Mouse (Mus musculus) liver, postnatal 0 days (tissue): ENCODE measurements around the gene Fbxo47.

Experiments
- CTCF ChIP-seq: sonication (generic); IDR thresholded peaks from 2 replicates; pipeline ENCODE4 v1.5.1; 2016; ENCODE audit warnings: antibody characterized with exemption, low read depth
- EP300 ChIP-seq: IDR thresholded peaks from 2 replicates; pipeline ENCODE4 v1.6.1; 2016; ENCODE audit warnings: antibody characterized with exemption, low read depth, mild to moderate bottlenecking

- TF ChIP-seq EP300 (no peak), CTCF (no peak)
Measured at GRCm38 (mm10) chr11:97818571-97818970, 65.4 kb downstream of the Fbxo47 start.
